Mouse (Mus musculus): ENCODE measurements around the gene Ntn1.

Ntn1 gene

GRCm38 (mm10) chr11:68404185-68404584 is 3.6 kb upstream of the Ntn1 start:
- DNase-seq, result no peak

GRCm38 (mm10) chr11:68401428-68401827 is 805 bp upstream of the Ntn1 start:
- no peak for DNase-seq

GRCm38 (mm10) chr11:68400021-68400671 is 477 bp downstream of the Ntn1 start:
- no peak for DNase-seq

- DNase-seq, result no peak
Observed at GRCm38 (mm10) chr11:68399548-68400020, 1.0 kb downstream of the Ntn1 start.

GRCm38 (mm10) chr11:68398891-68399547 is 1.6 kb downstream of the Ntn1 start:
- no peak for DNase-seq

- no peak for DNase-seq
Observed at GRCm38 (mm10) chr11:68395546-68395945, 5.1 kb downstream of the Ntn1 start.

GRCm38 (mm10) chr11:68394749-68395148 is 5.9 kb downstream of the Ntn1 start:
- no peak for DNase-seq

- no peak for DNase-seq
Observed at GRCm38 (mm10) chr11:68393897-68394490, 6.6 kb downstream of the Ntn1 start.

- DNase-seq, result no peak
Observed at GRCm38 (mm10) chr11:68390381-68391287, 10.0 kb downstream of the Ntn1 start.

- no peak for DNase-seq
Observed at GRCm38 (mm10) chr11:68389621-68390020, 11.0 kb downstream of the Ntn1 start.

GRCm38 (mm10) chr11:68388655-68389015 is 12.0 kb downstream of the Ntn1 start:
- no peak for DNase-seq

GRCm38 (mm10) chr11:68387971-68388654 is 12.5 kb downstream of the Ntn1 start:
- DNase-seq, result no peak

- DNase-seq, result no peak
Observed at GRCm38 (mm10) chr11:68387441-68387760, 13.2 kb downstream of the Ntn1 start.

GRCm38 (mm10) chr11:68386589-68387440 is 13.8 kb downstream of the Ntn1 start:
- DNase-seq, result peak; percentile 41

GRCm38 (mm10) chr11:68385921-68386588 is 14.6 kb downstream of the Ntn1 start:
- DNase-seq, result peak; percentile 17

GRCm38 (mm10) chr11:68385021-68385821 is 15.4 kb downstream of the Ntn1 start:
- peak; percentile 29 for DNase-seq

GRCm38 (mm10) chr11:68384592-68385020 is 16.0 kb downstream of the Ntn1 start:
- no peak for DNase-seq

GRCm38 (mm10) chr11:68384131-68384530 is 16.5 kb downstream of the Ntn1 start:
- DNase-seq, result no peak

GRCm38 (mm10) chr11:68383519-68383918 is 17.1 kb downstream of the Ntn1 start:
- no peak for DNase-seq

- no peak for DNase-seq
Observed at GRCm38 (mm10) chr11:68381833-68382232, 18.8 kb downstream of the Ntn1 start.

Data from right cerebral cortex, postnatal 14 days (tissue).